Mouse (Mus musculus) C2C12 (cell line): ENCODE measurements around the gene Gm20521.

Experiments used
- CTCF ChIP-seq: IDR thresholded peaks from one replicate; pipeline ENCODE4 v1.5.1; 2011; ENCODE audit not compliant: control insufficient read depth, insufficient read depth, insufficient read length
- MAX ChIP-seq: IDR thresholded peaks from one replicate; pipeline ENCODE4 v1.6.1; 2011; ENCODE audit warnings: mild to moderate bottlenecking, control low read depth

- TF ChIP-seq CTCF = no peak
- TF ChIP-seq MAX = no peak
Measured at GRCm38 (mm10) chr14:54943971-54944370, 60.7 kb downstream of the Gm20521 start.
